Mouse (Mus musculus): Measurements from ENCODE around the gene Mydgf. TPM values are rescaled to one million over a fixed set of nuclear protein-coding genes. Genes with fewer than 3 reads are reported as not detected.

Mydgf gene
- polyA plus RNA-seq, 1 experiment, result not detected

- TF ChIP-seq CTCF (IDR thresholded peaks at IDR 0.05; ENCODE audit: insufficient read depth, low read depth, low read length) (no peak), POLR2A (IDR thresholded peaks at IDR 0.05; ENCODE audit: insufficient read depth, low read depth, low read length) (peak; percentile 48; the same call in 1 of the 2 replicates)
- 2% methylated on average over 78 of the region's 79 CpGs for WGBS
- peak within 1 kb of the TSS; percentile 86 for H3K4me3 ChIP-seq (ENCODE audit: insufficient read depth, low read depth, low read length)
- peak within 1 kb of the TSS; percentile 85 for H3K27ac ChIP-seq (ENCODE audit: insufficient read depth, low read depth, low read length)
- peaks cover 44% of the 10 kb centered on the region for H3K4me1 ChIP-seq (ENCODE audit: control insufficient read depth, insufficient read depth, low read length)
These were observed 43.7 kb downstream of the Mydgf start, which contains the start of gene Sema6b for GRCm38 (mm10) chr17:56139858-56140595. Gene Sema6b (minus strand): TSS chr17:56140343.

GRCm38 (mm10) chr17:56139355-56139754, 44.4 kb downstream of the Mydgf start:
- 7% methylated on average over 21 of the region's 21 CpGs for WGBS
- peak overlapping the region; percentile 86 for H3K4me3 ChIP-seq (ENCODE audit: insufficient read depth, low read depth, low read length)
- H3K27ac ChIP-seq (ENCODE audit: insufficient read depth, low read depth, low read length), result peak overlapping the region; percentile 1; the same call in 1 of the 2 replicates
- TF ChIP-seq CTCF (IDR thresholded peaks at IDR 0.05; ENCODE audit: insufficient read depth, low read depth, low read length) (no peak), POLR2A (IDR thresholded peaks at IDR 0.05; ENCODE audit: insufficient read depth, low read depth, low read length) (0 out of 2 replicates have a peak, but pooled peaks have one; percentile 8)
- H3K4me1 ChIP-seq (ENCODE audit: control insufficient read depth, insufficient read depth, low read length), result peaks cover 51% of the 10 kb centered on the region

DNA sequence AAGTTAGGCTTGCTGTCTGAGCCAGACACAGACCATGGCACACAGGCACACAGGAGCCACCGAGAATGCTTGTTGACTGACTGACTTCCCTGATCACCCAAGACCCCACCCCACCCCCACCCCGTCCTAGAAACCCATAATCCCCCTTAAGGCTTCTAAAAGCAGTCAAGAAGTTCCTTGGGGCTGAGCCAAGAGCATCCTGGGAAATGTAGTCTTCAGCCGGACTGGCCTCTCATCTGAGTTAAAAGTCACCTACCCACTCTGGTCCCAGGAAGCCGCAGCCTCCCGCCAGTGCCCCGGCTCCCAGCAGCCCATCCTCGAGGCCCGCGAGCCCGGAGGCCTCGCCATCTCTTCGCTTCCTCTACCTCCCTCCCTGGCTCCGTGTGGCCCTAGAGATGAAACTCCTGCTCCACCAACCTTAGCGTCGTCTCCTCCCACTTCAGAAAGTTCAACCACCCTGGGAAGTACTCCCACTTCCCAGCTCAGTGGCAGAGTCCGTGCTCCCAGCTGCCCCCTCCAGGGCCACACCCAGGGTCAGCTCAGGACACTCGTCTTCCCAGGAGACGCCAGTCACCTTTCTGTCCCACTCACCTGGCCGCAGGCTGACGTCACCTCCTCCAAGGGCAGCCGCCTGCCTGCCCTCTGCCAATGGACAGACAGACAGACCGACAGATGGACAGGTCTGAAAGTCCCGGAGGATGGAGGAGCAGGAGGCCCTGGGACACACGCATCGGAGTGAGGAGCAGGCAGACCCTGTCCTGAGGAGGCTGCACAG, 45.7 kb downstream of the Mydgf start:
- WGBS, result 27% methylated on average over 25 of the region's 25 CpGs
- TF ChIP-seq POLR2A (IDR thresholded peaks at IDR 0.05; ENCODE audit: insufficient read depth, low read depth, low read length), result no peak
- TF ChIP-seq CTCF (IDR thresholded peaks at IDR 0.05; ENCODE audit: insufficient read depth, low read depth, low read length), result no peak
- Histone ChIP-seq H3K4me1 (ENCODE audit: control insufficient read depth, insufficient read depth, low read length) (peaks cover 61% of the 10 kb centered on the region), H3K4me3 (ENCODE audit: insufficient read depth, low read depth, low read length) (peak overlapping the region; percentile 86), H3K27ac (ENCODE audit: insufficient read depth, low read depth, low read length) (no peak overlapping the region)

- 87% methylated on average over 7 of the region's 7 CpGs for WGBS
- H3K27ac ChIP-seq (ENCODE audit: insufficient read depth, low read depth, low read length), result no peak overlapping the region
- H3K4me3 ChIP-seq (ENCODE audit: insufficient read depth, low read depth, low read length), result no peak overlapping the region
- TF ChIP-seq POLR2A (IDR thresholded peaks at IDR 0.05; ENCODE audit: insufficient read depth, low read depth, low read length) (no peak), CTCF (IDR thresholded peaks at IDR 0.05; ENCODE audit: insufficient read depth, low read depth, low read length) (no peak)
- peaks cover 56% of the 10 kb centered on the region for H3K4me1 ChIP-seq (ENCODE audit: control insufficient read depth, insufficient read depth, low read length)
These were observed 47.2 kb downstream of the Mydgf start for GRCm38 (mm10) chr17:56136558-56136957.

DNA sequence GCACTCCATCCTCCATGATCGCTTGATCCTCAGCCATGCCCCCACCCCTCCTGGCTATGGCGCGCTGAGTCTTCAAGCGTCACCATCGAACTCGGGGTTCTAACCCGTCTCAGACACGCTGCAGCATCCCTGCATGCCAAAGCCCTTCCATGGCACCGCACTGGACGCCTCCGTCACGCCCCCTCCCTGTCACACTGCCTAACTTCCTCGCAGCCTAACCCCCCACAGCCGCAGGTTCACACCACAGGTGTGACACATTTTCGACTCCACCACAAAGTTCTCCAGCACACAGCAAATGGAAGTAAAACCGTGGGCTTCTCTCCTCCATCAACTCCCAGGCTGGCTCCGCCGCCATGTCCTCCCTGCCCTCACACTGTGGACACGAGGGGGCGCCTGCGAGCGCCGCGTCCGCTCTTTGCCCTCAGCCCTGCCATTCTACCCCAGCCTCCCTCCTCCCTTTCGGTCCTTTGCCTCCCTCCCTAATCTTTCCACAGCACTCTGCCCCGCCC, 49.2 kb downstream of the Mydgf start:
- H3K27ac ChIP-seq (ENCODE audit: insufficient read depth, low read depth, low read length), result no peak overlapping the region

GRCm38 (mm10) chr17:56133457-56134363, 50.0 kb downstream of the Mydgf start:
- no peak for TF ChIP-seq POLR2A (IDR thresholded peaks at IDR 0.05; ENCODE audit: insufficient read depth, low read depth, low read length)
- no peak for TF ChIP-seq CTCF (IDR thresholded peaks at IDR 0.05; ENCODE audit: insufficient read depth, low read depth, low read length)
- Histone ChIP-seq H3K27ac (ENCODE audit: insufficient read depth, low read depth, low read length) (no peak overlapping the region), H3K4me1 (ENCODE audit: control insufficient read depth, insufficient read depth, low read length) (peaks cover 43% of the 10 kb centered on the region), H3K4me3 (ENCODE audit: insufficient read depth, low read depth, low read length) (no peak overlapping the region)
- WGBS, result 28% methylated on average over 19 of the region's 21 CpGs

More for the DNA sequence above, 49.2 kb downstream of the Mydgf start:
- Histone ChIP-seq H3K4me1 (ENCODE audit: control insufficient read depth, insufficient read depth, low read length) (peaks cover 48% of the 10 kb centered on the region), H3K4me3 (ENCODE audit: insufficient read depth, low read depth, low read length) (peak overlapping the region; percentile 15)
- WGBS, result 4% methylated on average over 27 of the region's 27 CpGs
- TF ChIP-seq CTCF (IDR thresholded peaks at IDR 0.05; ENCODE audit: insufficient read depth, low read depth, low read length) (peak; percentile 77), POLR2A (IDR thresholded peaks at IDR 0.05; ENCODE audit: insufficient read depth, low read depth, low read length) (no peak)

- Histone ChIP-seq H3K4me1 (ENCODE audit: control insufficient read depth, insufficient read depth, low read length) (peaks cover 33% of the 10 kb centered on the region), H3K27ac (ENCODE audit: insufficient read depth, low read depth, low read length) (no peak overlapping the region), H3K4me3 (ENCODE audit: insufficient read depth, low read depth, low read length) (no peak overlapping the region)
- TF ChIP-seq CTCF (IDR thresholded peaks at IDR 0.05; ENCODE audit: insufficient read depth, low read depth, low read length) (peak; percentile 69), POLR2A (IDR thresholded peaks at IDR 0.05; ENCODE audit: insufficient read depth, low read depth, low read length) (no peak)
- 7% methylated on average over 14 of the region's 14 CpGs for WGBS
These were observed 51.1 kb downstream of the Mydgf start for GRCm38 (mm10) chr17:56132661-56133060.

DNA sequence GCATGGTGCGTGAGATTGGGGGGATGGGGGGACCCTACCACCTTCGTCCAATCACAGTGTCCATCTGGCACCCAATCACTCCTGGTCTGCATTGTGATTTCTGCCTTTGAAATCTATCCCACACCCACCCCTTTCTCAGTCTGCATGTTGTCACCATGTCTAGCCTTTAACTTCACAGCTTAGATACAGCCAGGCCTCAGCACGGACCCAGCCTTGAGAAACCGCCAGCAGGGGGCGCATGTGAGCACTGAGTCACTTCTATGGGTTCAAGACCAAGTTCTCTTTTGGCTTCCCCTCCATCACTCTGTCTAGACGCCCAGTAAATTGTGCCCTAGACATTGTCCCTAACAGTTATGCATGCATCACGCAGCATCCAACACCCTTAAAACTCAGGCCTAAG, 51.9 kb downstream of the Mydgf start:
- Histone ChIP-seq H3K4me1 (ENCODE audit: control insufficient read depth, insufficient read depth, low read length) (peaks cover 25% of the 10 kb centered on the region), H3K27ac (ENCODE audit: insufficient read depth, low read depth, low read length) (no peak overlapping the region), H3K4me3 (ENCODE audit: insufficient read depth, low read depth, low read length) (no peak overlapping the region)
- TF ChIP-seq POLR2A (IDR thresholded peaks at IDR 0.05; ENCODE audit: insufficient read depth, low read depth, low read length), result no peak
- peak; percentile 80; the same call in 1 of the 2 replicates for TF ChIP-seq CTCF (IDR thresholded peaks at IDR 0.05; ENCODE audit: insufficient read depth, low read depth, low read length)
- 41% methylated on average over 7 of the region's 7 CpGs for WGBS
